Mouse (Mus musculus): Measurements from ENCODE around the gene Zic3. TPM values are rescaled to one million over a fixed set of nuclear protein-coding genes. Genes with fewer than 3 reads are reported as not detected.

Zic3 gene
- polyA plus RNA-seq, 1 experiment from 2014 or later = not detected

DNA sequence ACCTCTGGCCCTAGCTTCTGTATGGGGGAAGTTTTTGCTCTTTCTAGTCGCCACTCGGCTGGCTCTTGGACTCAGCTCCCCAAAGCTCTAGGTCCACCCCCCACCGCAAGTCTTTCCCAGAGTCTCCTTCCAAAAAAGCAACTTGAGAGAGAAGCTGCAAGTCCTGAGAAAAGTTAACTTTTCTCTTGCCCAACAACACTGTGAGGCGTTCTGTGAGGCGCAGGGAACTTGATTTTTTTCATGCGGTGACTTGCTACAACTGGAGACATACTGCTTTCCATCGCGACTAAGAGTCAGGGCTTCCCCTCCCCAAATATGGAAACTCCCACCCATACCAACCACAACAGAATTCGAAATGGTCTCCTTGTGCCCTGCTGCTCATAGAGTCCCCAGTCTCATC, 5.1 kb downstream of the Zic3 start:
- H3K36me3 ChIP-seq (ENCODE audit: control insufficient read depth, insufficient read depth, low read length) = no peaks in the 10 kb centered on the region
- peaks cover 49% of the 10 kb centered on the region for H3K27me3 ChIP-seq (ENCODE audit: control insufficient read depth, insufficient read depth, low read length)
- ATAC-seq (ENCODE audit: low FRiP score, low TSS enrichment) = no peak
- WGBS = 24% methylated on average over 9 of the region's 9 CpGs
- no peaks in the 10 kb centered on the region for H3K4me1 ChIP-seq (ENCODE audit: control insufficient read depth, insufficient read depth, low read length)
- no peak overlapping the region for H3K4me2 ChIP-seq (replicated peaks; ENCODE audit: low read depth, low read length)
- no peak overlapping the region for H3K9ac ChIP-seq (ENCODE audit: low read depth, low read length)
- no peaks in the 10 kb centered on the region for H3K9me3 ChIP-seq (ENCODE audit: control insufficient read depth, low read length)
- H3K27ac ChIP-seq (ENCODE audit: low read depth, low read length) = no peak overlapping the region
- H3K4me3 ChIP-seq (ENCODE audit: low read length) = no peak overlapping the region

- no peak for ATAC-seq (ENCODE audit: low FRiP score, low TSS enrichment)
- Histone ChIP-seq H3K9ac (ENCODE audit: low read depth, low read length) (no peak overlapping the region), H3K4me1 (ENCODE audit: control insufficient read depth, insufficient read depth, low read length) (no peaks in the 10 kb centered on the region), H3K4me3 (ENCODE audit: low read length) (no peak overlapping the region), H3K27ac (ENCODE audit: low read depth, low read length) (no peak overlapping the region), H3K4me2 (replicated peaks; ENCODE audit: low read depth, low read length) (no peak overlapping the region), H3K27me3 (ENCODE audit: control insufficient read depth, insufficient read depth, low read length) (peaks cover 50% of the 10 kb centered on the region), H3K9me3 (ENCODE audit: control insufficient read depth, low read length) (no peaks in the 10 kb centered on the region), H3K36me3 (ENCODE audit: control insufficient read depth, insufficient read depth, low read length) (no peaks in the 10 kb centered on the region)
- WGBS = 21% methylated on average over 16 of the region's 16 CpGs
Measured at GRCm38 (mm10) chrX:58028082-58028481, 5.6 kb downstream of the Zic3 start.

GRCm38 (mm10) chrX:58028858-58029257, 6.4 kb downstream of the Zic3 start:
- Histone ChIP-seq H3K4me1 (ENCODE audit: control insufficient read depth, insufficient read depth, low read length) (no peaks in the 10 kb centered on the region), H3K9ac (ENCODE audit: low read depth, low read length) (no peak overlapping the region), H3K27ac (ENCODE audit: low read depth, low read length) (no peak overlapping the region), H3K36me3 (ENCODE audit: control insufficient read depth, insufficient read depth, low read length) (no peaks in the 10 kb centered on the region), H3K9me3 (ENCODE audit: control insufficient read depth, low read length) (no peaks in the 10 kb centered on the region), H3K4me3 (ENCODE audit: low read length) (no peak overlapping the region), H3K27me3 (ENCODE audit: control insufficient read depth, insufficient read depth, low read length) (peaks cover 48% of the 10 kb centered on the region), H3K4me2 (replicated peaks; ENCODE audit: low read depth, low read length) (no peak overlapping the region)
- WGBS = 30% methylated on average over 8 of the region's 8 CpGs
- no peak for ATAC-seq (ENCODE audit: low FRiP score, low TSS enrichment)

GRCm38 (mm10) chrX:58030100-58030834, 7.8 kb downstream of the Zic3 start:
- WGBS = 27% methylated on average over 48 of the region's 48 CpGs
- Histone ChIP-seq H3K4me3 (ENCODE audit: low read length) (peak overlapping the region; percentile 29), H3K4me2 (replicated peaks; ENCODE audit: low read depth, low read length) (peak overlapping the region; percentile 48), H3K27ac (ENCODE audit: low read depth, low read length) (no peak overlapping the region), H3K4me1 (ENCODE audit: control insufficient read depth, insufficient read depth, low read length) (no peaks in the 10 kb centered on the region), H3K9me3 (ENCODE audit: control insufficient read depth, low read length) (no peaks in the 10 kb centered on the region), H3K27me3 (ENCODE audit: control insufficient read depth, insufficient read depth, low read length) (peaks cover 52% of the 10 kb centered on the region), H3K36me3 (ENCODE audit: control insufficient read depth, insufficient read depth, low read length) (no peaks in the 10 kb centered on the region), H3K9ac (ENCODE audit: low read depth, low read length) (no peak overlapping the region)
- ATAC-seq (ENCODE audit: low FRiP score, low TSS enrichment) = peak; percentile 87

DNA sequence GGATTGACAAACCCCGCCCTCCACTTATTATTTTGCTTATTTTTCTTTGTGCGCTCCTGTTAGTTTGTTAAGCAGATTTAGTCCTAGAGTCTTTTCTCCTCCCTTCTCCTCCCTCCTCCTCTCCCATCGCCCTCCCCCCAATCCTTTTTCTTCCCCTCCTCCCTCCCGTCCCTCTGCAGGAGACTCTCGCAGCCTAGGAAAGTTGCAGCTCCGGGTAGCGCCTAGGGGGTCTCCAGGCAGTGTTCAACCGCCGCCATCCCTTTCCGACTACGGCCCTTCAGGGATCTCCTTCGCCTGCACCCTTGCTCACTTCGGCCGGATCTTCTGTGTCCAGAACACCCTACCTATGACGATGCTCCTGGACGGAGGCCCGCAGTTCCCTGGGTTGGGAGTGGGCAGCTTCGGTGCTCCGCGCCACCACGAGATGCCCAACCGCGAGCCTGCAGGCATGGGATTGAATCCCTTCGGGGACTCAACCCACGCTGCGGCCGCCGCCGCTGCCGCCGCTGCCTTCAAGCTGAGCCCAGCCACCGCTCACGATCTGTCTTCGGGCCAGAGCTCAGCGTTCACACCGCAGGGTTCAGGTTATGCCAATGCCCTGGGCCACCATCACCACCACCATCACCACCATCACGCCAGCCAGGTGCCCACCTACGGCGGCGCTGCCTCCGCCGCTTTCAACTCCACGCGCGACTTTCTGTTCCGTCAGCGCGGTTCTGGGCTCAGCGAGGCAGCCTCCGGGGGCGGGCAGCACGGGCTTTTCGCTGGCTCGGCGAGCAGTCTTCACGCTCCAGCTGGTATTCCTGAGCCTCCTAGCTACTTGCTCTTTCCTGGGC, 8.6 kb downstream of the Zic3 start:
- WGBS = 25% methylated on average over 44 of the region's 56 CpGs
- no peak overlapping the region for H3K27ac ChIP-seq (ENCODE audit: low read depth, low read length)
- peaks cover 52% of the 10 kb centered on the region for H3K27me3 ChIP-seq (ENCODE audit: control insufficient read depth, insufficient read depth, low read length)

GRCm38 (mm10) chrX:58031671-58032605, 9.4 kb downstream of the Zic3 start:
- Histone ChIP-seq H3K27ac (ENCODE audit: low read depth, low read length) (no peak overlapping the region), H3K4me1 (ENCODE audit: control insufficient read depth, insufficient read depth, low read length) (no peaks in the 10 kb centered on the region), H3K27me3 (ENCODE audit: control insufficient read depth, insufficient read depth, low read length) (peaks cover 52% of the 10 kb centered on the region), H3K9me3 (ENCODE audit: control insufficient read depth, low read length) (no peaks in the 10 kb centered on the region), H3K9ac (ENCODE audit: low read depth, low read length) (no peak overlapping the region), H3K4me2 (replicated peaks; ENCODE audit: low read depth, low read length) (no peak overlapping the region; the same call in 1 of the 2 replicates), H3K36me3 (ENCODE audit: control insufficient read depth, insufficient read depth, low read length) (no peaks in the 10 kb centered on the region), H3K4me3 (ENCODE audit: low read length) (peak overlapping the region; percentile 29)
- ATAC-seq (ENCODE audit: low FRiP score, low TSS enrichment) = peak; percentile 29; the same call in 1 of the 2 replicates
- WGBS = 26% methylated on average over 55 of the region's 56 CpGs

More for the DNA sequence above, 8.6 kb downstream of the Zic3 start:
- Histone ChIP-seq H3K4me2 (replicated peaks; ENCODE audit: low read depth, low read length) (peak overlapping the region; percentile 48), H3K9me3 (ENCODE audit: control insufficient read depth, low read length) (no peaks in the 10 kb centered on the region), H3K4me3 (ENCODE audit: low read length) (peak overlapping the region; percentile 29), H3K4me1 (ENCODE audit: control insufficient read depth, insufficient read depth, low read length) (no peaks in the 10 kb centered on the region), H3K9ac (ENCODE audit: low read depth, low read length) (no peak overlapping the region), H3K36me3 (ENCODE audit: control insufficient read depth, insufficient read depth, low read length) (no peaks in the 10 kb centered on the region)
- peak; percentile 53; the same call in 1 of the 2 replicates for ATAC-seq (ENCODE audit: low FRiP score, low TSS enrichment)

GRCm38 (mm10) chrX:58032622-58033021, 10.1 kb downstream of the Zic3 start:
- no peak overlapping the region for H3K9ac ChIP-seq (ENCODE audit: low read depth, low read length)
- no peaks in the 10 kb centered on the region for H3K36me3 ChIP-seq (ENCODE audit: control insufficient read depth, insufficient read depth, low read length)
- H3K27ac ChIP-seq (ENCODE audit: low read depth, low read length) = no peak overlapping the region
- H3K4me3 ChIP-seq (ENCODE audit: low read length) = no peak overlapping the region
- H3K4me1 ChIP-seq (ENCODE audit: control insufficient read depth, insufficient read depth, low read length) = no peaks in the 10 kb centered on the region
- ATAC-seq (ENCODE audit: low FRiP score, low TSS enrichment) = no peak
- H3K27me3 ChIP-seq (ENCODE audit: control insufficient read depth, insufficient read depth, low read length) = peaks cover 50% of the 10 kb centered on the region
- H3K9me3 ChIP-seq (ENCODE audit: control insufficient read depth, low read length) = no peaks in the 10 kb centered on the region
- H3K4me2 ChIP-seq (replicated peaks; ENCODE audit: low read depth, low read length) = no peak overlapping the region
- WGBS = 25% methylated on average over 7 of the region's 7 CpGs

GRCm38 (mm10) chrX:58033521-58033920, 11.0 kb downstream of the Zic3 start:
- Histone ChIP-seq H3K4me3 (ENCODE audit: low read length) (no peak overlapping the region), H3K9ac (ENCODE audit: low read depth, low read length) (no peak overlapping the region), H3K4me1 (ENCODE audit: control insufficient read depth, insufficient read depth, low read length) (no peaks in the 10 kb centered on the region), H3K27ac (ENCODE audit: low read depth, low read length) (no peak overlapping the region), H3K27me3 (ENCODE audit: control insufficient read depth, insufficient read depth, low read length) (peaks cover 50% of the 10 kb centered on the region), H3K9me3 (ENCODE audit: control insufficient read depth, low read length) (no peaks in the 10 kb centered on the region), H3K4me2 (replicated peaks; ENCODE audit: low read depth, low read length) (no peak overlapping the region), H3K36me3 (ENCODE audit: control insufficient read depth, insufficient read depth, low read length) (no peaks in the 10 kb centered on the region)
- ATAC-seq (ENCODE audit: low FRiP score, low TSS enrichment) = no peak
- WGBS = 22% methylated on average over 22 of the region's 22 CpGs

All from kidney, embryonic 14.5 days (tissue).